Mouse (Mus musculus): ENCODE data around the gene Scml4.

Gene Scml4

DNA sequence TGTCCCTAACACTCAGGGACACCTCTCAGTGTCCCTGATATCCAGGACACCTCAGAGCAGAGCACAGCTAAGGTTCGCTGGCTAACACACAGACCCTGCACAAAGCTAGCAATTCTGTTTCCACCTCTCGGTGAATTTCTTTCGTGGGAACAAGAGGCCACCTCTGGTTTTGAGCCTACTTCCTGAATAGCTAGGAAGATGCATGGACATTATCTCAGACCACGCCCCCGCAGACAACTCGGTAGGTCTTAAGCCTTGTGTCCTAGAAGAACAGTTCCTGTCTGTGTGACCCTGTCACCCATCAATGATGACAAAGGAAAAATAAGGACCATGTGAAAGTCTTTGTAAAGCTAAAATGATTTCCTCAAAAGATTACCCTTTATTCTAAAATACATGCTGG lies 54.0 kb downstream of the Scml4 start:
- Histone ChIP-seq H3K9me3 (ENCODE audit: low read length) (no peaks in the 10 kb centered on the region), H3K4me1 (replicated peaks; ENCODE audit: low read depth, low read length) (no peaks in the 10 kb centered on the region), H3K36me3 (ENCODE audit: insufficient read depth, low read length) (no peaks in the 10 kb centered on the region), H3K4me3 (replicated peaks; ENCODE audit: low read length) (no peak overlapping the region), H3K27me3 (ENCODE audit: insufficient read depth, low read length) (no peaks in the 10 kb centered on the region)
- TF ChIP-seq NANOG (IDR thresholded peaks at IDR 0.05; ENCODE audit: borderline replicate concordance, low read length), result no peak
- no peak for TF ChIP-seq CTCF (conservative IDR thresholded peaks at IDR 0.05; ENCODE audit: low read length)
- TF ChIP-seq POU5F1 (IDR thresholded peaks at IDR 0.05; ENCODE audit: borderline replicate concordance, low read length), result no peak

DNA sequence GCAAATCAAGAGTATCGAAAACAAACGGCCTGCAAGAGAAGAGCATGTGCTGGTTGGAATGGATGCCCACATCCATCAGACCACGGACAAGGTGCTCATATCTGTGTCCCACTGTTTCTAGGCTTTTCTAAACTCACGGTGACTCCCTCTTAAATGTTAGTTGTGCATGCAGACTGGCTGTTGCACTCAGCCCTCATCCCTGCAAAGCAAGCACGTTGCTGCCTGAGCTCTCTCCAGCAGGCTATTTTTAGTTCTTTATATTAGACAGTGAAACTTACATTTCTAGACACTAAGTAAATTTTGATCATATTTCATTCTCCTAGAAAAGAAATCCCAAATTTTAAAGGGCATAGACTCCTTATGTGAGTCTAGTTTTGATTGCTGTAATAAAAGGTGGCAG lies 57.2 kb downstream of the Scml4 start:
- Histone ChIP-seq H3K4me3 (replicated peaks; ENCODE audit: low read length) (no peak overlapping the region), H3K9me3 (ENCODE audit: low read length) (peaks cover 1% of the 10 kb centered on the region; the same call in 1 of the 2 replicates), H3K4me1 (replicated peaks; ENCODE audit: low read depth, low read length) (no peaks in the 10 kb centered on the region), H3K36me3 (ENCODE audit: insufficient read depth, low read length) (no peaks in the 10 kb centered on the region), H3K27me3 (ENCODE audit: insufficient read depth, low read length) (peaks cover 9% of the 10 kb centered on the region)
- TF ChIP-seq POU5F1 (IDR thresholded peaks at IDR 0.05; ENCODE audit: borderline replicate concordance, low read length) (no peak), CTCF (conservative IDR thresholded peaks at IDR 0.05; ENCODE audit: low read length) (no peak), NANOG (IDR thresholded peaks at IDR 0.05; ENCODE audit: borderline replicate concordance, low read length) (no peak)

DNA sequence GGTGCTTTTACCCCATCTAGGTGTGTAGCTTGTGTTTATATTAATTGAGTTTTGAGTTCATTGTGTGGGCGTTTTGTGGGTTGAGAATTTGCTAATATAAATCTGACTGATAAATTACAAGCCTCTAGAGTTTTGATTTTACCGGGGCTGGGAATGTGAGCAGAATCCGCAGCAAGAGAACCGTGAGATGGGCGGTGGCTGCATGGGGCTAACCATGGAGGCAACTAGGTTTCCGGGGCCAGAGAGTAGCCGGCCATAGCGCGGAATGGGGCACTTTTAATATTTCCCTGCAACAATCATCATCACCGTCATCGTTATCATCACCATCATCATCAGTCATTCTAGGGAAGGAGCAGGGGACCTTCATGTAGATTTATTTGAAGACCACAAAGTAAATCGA lies 59.6 kb downstream of the Scml4 start:
- Histone ChIP-seq H3K9me3 (ENCODE audit: low read length) (peaks cover 6% of the 10 kb centered on the region; the same call in 1 of the 2 replicates), H3K4me1 (replicated peaks; ENCODE audit: low read depth, low read length) (0 out of 2 replicates have a peak, but pooled peaks cover 3% of the 10 kb centered on the region), H3K27me3 (ENCODE audit: insufficient read depth, low read length) (peaks cover 9% of the 10 kb centered on the region), H3K36me3 (ENCODE audit: insufficient read depth, low read length) (no peaks in the 10 kb centered on the region), H3K4me3 (replicated peaks; ENCODE audit: low read length) (no peak overlapping the region)
- no peak for TF ChIP-seq POU5F1 (IDR thresholded peaks at IDR 0.05; ENCODE audit: borderline replicate concordance, low read length)
- no peak for TF ChIP-seq NANOG (IDR thresholded peaks at IDR 0.05; ENCODE audit: borderline replicate concordance, low read length)
- no peak for TF ChIP-seq CTCF (conservative IDR thresholded peaks at IDR 0.05; ENCODE audit: low read length)

DNA sequence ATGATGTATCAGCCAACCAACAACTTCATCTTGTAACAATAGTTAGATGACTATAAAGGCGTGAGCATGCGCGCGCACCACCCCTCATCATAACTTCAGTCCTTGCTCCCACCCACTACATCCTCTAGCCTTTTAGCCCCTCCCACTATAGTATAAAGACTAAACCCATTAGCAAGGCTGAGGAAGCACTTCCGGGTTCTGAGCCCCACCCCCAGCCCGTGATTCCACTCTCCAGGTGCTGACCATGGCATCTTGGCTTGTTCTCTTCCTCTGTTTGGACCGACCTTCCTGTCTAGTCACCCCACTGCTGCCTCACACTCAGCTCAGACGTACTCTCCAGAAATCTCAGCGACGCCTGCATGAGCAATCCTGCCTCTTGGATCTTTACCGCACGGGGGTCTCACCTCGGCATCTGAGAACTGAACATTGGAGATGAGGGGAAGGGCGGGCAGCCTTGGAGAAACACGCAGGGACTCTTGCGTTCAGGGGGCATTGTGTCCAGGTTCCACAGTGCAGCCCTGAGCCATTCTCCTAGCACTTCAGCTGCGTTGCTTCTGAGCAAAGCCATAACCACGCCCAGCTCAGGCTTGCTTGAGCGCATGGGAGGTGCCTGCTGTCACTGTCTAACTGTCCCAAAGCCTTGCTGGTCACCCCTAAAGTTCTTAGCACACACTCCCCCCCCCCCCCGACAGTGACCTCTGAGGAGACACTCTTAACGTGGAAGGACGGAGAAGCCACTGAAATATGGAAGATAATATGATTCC lies 65.1 kb downstream of the Scml4 start:
- TF ChIP-seq NANOG (IDR thresholded peaks at IDR 0.05; ENCODE audit: borderline replicate concordance, low read length) (no peak), POU5F1 (IDR thresholded peaks at IDR 0.05; ENCODE audit: borderline replicate concordance, low read length) (no peak), CTCF (conservative IDR thresholded peaks at IDR 0.05; ENCODE audit: low read length) (no peak)
- Histone ChIP-seq H3K4me1 (replicated peaks; ENCODE audit: low read depth, low read length) (peaks cover 10% of the 10 kb centered on the region), H3K4me3 (replicated peaks; ENCODE audit: low read length) (peak overlapping the region; percentile 51; the same call in 1 of the 2 replicates), H3K36me3 (ENCODE audit: insufficient read depth, low read length) (no peaks in the 10 kb centered on the region), H3K27me3 (ENCODE audit: insufficient read depth, low read length) (peaks cover 9% of the 10 kb centered on the region), H3K9me3 (ENCODE audit: low read length) (peaks cover 6% of the 10 kb centered on the region; the same call in 1 of the 2 replicates)

DNA sequence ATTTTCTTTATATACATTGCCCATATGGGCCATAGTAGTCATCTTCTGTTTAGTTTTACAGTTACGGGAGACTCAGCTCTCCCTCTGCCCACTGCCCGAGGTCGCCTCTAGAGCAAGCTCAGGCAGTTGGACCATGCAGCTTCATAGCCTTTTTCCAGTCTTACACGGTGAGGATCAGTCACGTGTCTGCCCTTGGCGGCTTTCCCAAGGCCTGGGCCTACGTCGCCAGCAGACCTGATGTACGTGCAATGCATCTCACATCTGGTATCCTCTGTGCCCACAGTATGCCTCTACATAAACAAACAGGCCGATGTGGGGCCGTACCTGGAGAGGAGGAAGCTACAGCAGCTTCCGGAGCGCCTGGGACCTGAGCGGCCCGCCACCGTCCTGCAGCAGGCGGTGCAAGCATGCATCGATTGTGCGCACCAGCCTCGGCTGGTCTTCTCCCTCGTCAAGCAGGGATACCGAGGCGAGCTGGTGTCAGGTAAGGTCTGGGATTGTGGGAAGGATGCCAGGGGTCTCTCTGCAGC lies 70.0 kb downstream of the Scml4 start:
- Histone ChIP-seq H3K27me3 (ENCODE audit: insufficient read depth, low read length) (peaks cover 45% of the 10 kb centered on the region), H3K4me3 (replicated peaks; ENCODE audit: low read length) (peak overlapping the region; percentile 39; the same call in 1 of the 2 replicates), H3K9me3 (ENCODE audit: low read length) (no peaks in the 10 kb centered on the region), H3K4me1 (replicated peaks; ENCODE audit: low read depth, low read length) (peaks cover 18% of the 10 kb centered on the region), H3K36me3 (ENCODE audit: insufficient read depth, low read length) (no peaks in the 10 kb centered on the region)
- TF ChIP-seq POU5F1 (IDR thresholded peaks at IDR 0.05; ENCODE audit: borderline replicate concordance, low read length) (no peak), NANOG (IDR thresholded peaks at IDR 0.05; ENCODE audit: borderline replicate concordance, low read length) (no peak), CTCF (conservative IDR thresholded peaks at IDR 0.05; ENCODE audit: low read length) (no peak)

DNA sequence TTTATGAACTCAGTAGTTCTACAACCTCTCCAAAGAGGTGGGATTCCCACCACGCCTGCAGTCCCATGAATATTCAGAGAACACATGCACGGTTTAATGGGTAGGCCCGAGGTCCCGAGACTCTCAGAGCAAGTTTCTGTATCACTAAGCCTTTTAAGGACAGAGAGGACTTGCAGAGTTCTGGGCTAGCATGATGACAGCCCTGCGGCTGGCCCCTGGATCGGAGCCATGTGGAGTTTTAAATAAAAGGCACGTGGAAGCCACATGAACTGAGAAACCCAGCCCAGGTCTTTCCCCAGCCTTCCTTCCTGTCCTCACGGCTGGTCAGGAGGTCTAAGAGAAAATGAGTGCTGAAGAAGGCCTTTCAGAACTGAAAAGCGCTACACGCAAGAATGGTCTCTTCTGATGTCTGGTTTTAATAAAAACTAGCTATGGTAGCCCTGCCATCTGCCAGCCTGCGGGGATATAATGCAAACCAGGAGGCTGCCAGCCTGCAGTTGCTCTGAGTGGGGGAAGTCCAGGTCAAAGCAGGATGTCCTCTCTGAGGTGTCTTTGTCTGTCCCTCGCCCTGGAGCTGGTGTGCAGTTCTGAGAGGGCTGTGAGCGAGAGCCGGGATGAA lies 72.8 kb downstream of the Scml4 start:
- H3K27me3 ChIP-seq (ENCODE audit: insufficient read depth, low read length), result peaks cover 61% of the 10 kb centered on the region
- H3K4me1 ChIP-seq (replicated peaks; ENCODE audit: low read depth, low read length), result peaks cover 16% of the 10 kb centered on the region
- no peak overlapping the region for H3K4me3 ChIP-seq (replicated peaks; ENCODE audit: low read length)
- TF ChIP-seq NANOG (IDR thresholded peaks at IDR 0.05; ENCODE audit: borderline replicate concordance, low read length) (no peak), POU5F1 (IDR thresholded peaks at IDR 0.05; ENCODE audit: borderline replicate concordance, low read length) (no peak), CTCF (conservative IDR thresholded peaks at IDR 0.05; ENCODE audit: low read length) (no peak)
- no peaks in the 10 kb centered on the region for H3K36me3 ChIP-seq (ENCODE audit: insufficient read depth, low read length)
- H3K9me3 ChIP-seq (ENCODE audit: low read length), result no peaks in the 10 kb centered on the region

DNA sequence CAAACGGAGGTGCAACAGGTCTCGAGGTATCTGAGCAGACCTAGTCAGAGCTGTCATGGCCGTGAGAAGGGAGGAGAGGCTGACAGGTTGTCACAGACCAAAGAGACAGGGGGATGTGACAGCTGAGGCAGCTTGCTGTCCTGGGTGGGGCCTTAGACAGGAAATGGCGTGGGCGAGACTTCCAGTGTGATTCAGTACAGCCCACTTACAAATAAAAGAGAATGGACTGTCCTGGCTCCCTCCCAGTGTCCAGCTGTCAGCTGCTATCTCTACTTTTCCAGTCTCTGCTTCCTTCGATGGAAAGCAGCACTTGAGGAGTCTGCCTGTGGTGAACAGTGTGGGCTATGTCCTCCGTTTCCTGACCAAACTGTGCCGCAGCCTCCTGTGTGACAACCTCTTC lies 74.5 kb downstream of the Scml4 start:
- no peaks in the 10 kb centered on the region for H3K36me3 ChIP-seq (ENCODE audit: insufficient read depth, low read length)
- TF ChIP-seq CTCF (conservative IDR thresholded peaks at IDR 0.05; ENCODE audit: low read length) (no peak), NANOG (IDR thresholded peaks at IDR 0.05; ENCODE audit: borderline replicate concordance, low read length) (no peak), POU5F1 (IDR thresholded peaks at IDR 0.05; ENCODE audit: borderline replicate concordance, low read length) (no peak)
- H3K4me3 ChIP-seq (replicated peaks; ENCODE audit: low read length), result 0 out of 2 replicates have a peak overlapping the region, but pooled peaks have one; percentile 20
- H3K9me3 ChIP-seq (ENCODE audit: low read length), result no peaks in the 10 kb centered on the region
- peaks cover 20% of the 10 kb centered on the region for H3K4me1 ChIP-seq (replicated peaks; ENCODE audit: low read depth, low read length)
- peaks cover 66% of the 10 kb centered on the region for H3K27me3 ChIP-seq (ENCODE audit: insufficient read depth, low read length)

DNA sequence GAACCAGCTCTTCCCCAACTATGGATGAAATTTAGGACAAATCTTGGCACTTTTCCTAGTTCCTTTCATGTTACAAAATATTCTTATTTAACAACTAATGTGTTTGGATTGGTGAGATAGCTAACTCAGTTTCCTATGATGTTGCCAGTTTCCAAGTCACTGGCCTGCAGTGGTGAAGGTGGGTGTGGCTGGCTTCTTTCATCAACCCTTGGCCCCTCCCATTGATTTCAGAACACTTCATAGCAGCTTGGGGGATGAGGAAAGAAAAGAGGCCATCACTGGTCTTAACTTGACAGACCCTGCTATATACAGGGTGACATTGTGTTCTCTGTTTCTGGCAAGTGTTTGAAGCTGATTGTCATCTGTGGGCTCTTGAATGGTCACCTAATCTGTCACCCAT lies 76.0 kb downstream of the Scml4 start:
- Histone ChIP-seq H3K4me3 (replicated peaks; ENCODE audit: low read length) (no peak overlapping the region), H3K9me3 (ENCODE audit: low read length) (no peaks in the 10 kb centered on the region), H3K4me1 (replicated peaks; ENCODE audit: low read depth, low read length) (peaks cover 26% of the 10 kb centered on the region), H3K36me3 (ENCODE audit: insufficient read depth, low read length) (no peaks in the 10 kb centered on the region), H3K27me3 (ENCODE audit: insufficient read depth, low read length) (peaks cover 63% of the 10 kb centered on the region)
- TF ChIP-seq CTCF (conservative IDR thresholded peaks at IDR 0.05; ENCODE audit: low read length) (no peak), NANOG (IDR thresholded peaks at IDR 0.05; ENCODE audit: borderline replicate concordance, low read length) (no peak), POU5F1 (IDR thresholded peaks at IDR 0.05; ENCODE audit: borderline replicate concordance, low read length) (no peak)

Measured in E14TG2a.4 (cell line).